Mouse (Mus musculus): ENCODE measurements around the gene Fmo9.

Fmo9 gene

GRCm38 (mm10) chr1:166681745-166682144 is at the start of gene Fmo9:
TSS of gene Fmo9 (minus strand) at chr1:166681845.
- in situ Hi-C loops (cut with MboI, MseI), result no loop called here

GRCm38 (mm10) chr1:166730886-166731285 is 49.2 kb upstream of the Fmo9 start:
- in situ Hi-C loops (cut with MboI, MseI), result loop anchor here (10.0 kb wide), 1 partner anchor 484 kb away; no protein-coding TSS in a partner anchor

DNA sequence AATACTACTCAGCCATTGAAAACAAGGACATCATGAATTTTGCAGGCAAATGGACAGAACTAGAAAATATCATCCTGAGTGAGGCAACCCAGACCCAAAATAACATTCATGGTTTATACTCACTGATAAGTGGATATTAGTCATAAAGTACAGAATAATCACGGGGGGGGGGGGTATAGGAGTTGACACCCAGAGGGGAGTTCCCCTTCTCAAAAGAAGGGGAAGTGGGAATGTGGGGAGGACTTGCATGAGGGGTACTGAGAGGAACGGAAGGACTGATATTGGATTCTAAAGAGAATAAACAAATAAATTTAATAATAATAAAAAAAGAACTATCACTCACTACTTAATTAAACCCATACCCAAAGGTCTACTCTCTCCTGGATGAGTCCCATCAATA is 48.6 kb upstream of the Fmo9 start:
- in situ Hi-C loops (cut with MboI, MseI), result loop anchor here (10.0 kb wide), 1 partner anchor 485 kb away; no protein-coding TSS in a partner anchor

- in situ Hi-C loops (cut with MboI, MseI), result no loop called here
Observed at GRCm38 (mm10) chr1:166710861-166711260, 29.2 kb upstream of the Fmo9 start.

DNA sequence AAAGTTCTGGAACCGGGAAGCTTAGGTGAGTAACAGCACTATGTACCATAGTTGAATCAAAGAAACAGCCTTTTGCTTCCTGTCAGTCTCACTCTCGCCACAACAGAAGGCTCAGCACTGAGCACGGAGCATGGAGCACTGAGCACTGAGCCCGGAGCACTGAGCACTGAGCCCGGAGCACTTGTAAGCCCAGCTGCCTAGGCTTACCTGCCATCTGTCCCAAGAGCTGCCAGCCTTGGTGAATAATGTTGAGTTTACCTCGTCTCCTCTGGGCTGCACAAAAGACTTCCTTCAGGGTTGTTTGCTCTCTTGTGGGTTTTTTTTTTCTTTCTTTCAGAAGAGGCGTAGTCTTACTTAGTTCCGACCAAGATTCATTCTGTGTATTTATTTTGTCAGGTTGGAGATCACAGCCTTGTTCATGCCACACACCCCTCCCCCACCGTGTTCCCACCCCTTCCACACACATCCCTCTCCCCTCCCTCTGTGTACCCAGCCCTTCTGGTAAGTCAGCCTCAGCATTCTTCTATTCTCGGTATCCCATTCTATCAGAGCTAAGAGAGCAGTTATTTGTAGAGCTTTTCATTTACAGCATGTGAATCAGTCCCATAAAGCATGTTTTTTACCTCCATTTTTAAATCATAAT is 20.7 kb upstream of the Fmo9 start:
- in situ Hi-C loops (cut with MboI, MseI), result no loop called here

GRCm38 (mm10) chr1:166669264-166669663 is 12.4 kb downstream of the Fmo9 start:
- in situ Hi-C loops (cut with MboI, MseI), result no loop called here

DNA sequence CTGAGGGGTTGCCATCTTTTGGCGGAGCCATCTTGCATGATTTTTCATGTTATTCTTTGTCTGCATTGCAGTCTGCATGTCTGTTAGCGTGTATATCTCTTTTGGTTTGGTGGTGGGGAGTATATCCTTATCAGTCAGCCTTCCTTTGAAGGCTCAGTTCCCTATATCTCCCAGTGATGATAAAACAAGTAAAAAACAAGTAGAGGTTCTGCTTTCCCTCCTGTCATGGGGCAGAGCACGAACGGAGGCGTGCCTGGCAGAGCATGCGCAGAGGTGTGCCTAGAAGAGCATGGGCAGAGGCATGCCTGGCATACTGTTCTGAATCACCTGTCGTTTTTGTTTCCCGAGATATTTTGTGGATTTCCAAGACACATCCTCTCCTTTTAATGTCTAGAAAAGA is 20.8 kb downstream of the Fmo9 start:
- in situ Hi-C loops (cut with MboI, MseI), result no loop called here

DNA sequence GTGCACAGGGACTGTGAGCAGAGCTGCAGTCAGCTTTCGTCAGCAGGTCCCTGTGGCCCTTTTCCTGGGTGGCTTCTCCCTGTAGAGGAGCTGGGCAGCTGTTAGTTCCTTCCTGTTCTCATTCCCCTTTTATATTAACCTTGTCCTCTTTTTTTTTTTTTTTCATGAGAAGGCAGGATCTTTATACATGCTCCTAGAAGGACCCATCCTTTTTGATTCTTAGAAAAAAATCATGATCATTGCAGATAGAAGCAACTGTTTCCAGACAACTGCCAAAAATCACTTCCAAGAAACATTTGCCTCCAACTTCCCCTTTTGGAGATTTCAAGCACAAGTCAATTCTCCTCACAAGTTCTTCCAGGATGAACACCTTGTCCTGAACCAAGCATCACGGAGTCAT is 34.1 kb downstream of the Fmo9 start, which contains the start of gene Gm4847:
TSS of gene Gm4847 (minus strand) at position 101 of the 400 bp plus-strand sequence.
- in situ Hi-C loops (cut with MboI, MseI), result no loop called here

Measured in T-helper 2 cell (primary cell).